Mouse (Mus musculus): ENCODE measurements around the gene Syt7. TPM values are rescaled to one million over a fixed set of nuclear protein-coding genes. Genes with fewer than 3 reads are reported as not detected.

Gene Syt7
- total RNA-seq, 2 experiments from 2014 or later = 315 to 321 TPM

DNA sequence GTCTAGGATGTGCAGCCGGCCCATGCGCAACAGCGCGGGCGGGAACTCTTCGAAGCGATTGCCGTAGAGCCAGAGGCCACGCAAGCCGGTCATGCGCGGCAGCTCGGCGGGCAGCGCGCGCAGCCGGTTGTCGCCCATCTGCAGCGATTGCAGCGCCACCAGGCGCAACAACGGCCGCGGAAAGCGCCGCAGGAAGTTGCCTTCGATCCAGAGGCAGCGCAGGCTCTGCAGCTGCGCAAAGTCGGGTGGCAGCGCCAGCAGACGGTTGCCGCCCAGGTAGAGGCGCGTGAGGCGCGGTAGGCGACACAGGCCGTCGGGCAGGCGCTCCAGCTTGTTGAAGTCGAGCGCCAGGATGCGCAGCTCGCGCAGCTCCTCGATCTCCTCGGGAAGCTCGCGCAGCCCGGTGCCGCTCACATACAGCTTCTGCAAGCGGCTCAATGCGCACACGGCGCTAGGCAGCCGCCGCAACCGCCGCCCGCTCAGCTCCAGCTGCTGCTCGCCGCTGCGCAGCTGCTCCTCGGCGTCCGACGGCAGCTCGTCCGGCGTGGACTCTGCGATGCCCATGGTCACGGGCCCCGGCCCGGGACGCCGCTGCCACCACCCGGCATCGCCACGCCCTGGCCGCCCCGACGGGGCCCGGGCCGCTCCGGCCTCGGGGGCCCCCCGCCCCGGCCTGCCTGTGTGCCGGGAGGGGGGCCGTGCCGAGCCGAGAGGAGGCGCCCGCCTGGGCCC is 68.0 kb downstream of the Syt7 start, which contains the start of gene Lrrc10b:
Gene Lrrc10b, minus strand, starts transcription at position 722 of the 732 bp plus-strand sequence.
- H3K4me3 ChIP-seq = peak within 1 kb of the TSS; percentile 60
- peak; percentile 52 to 70 for DNase-seq (ENCODE audit: low spot score in 2 of 2)
- peak within 1 kb of the TSS; percentile 87 for H3K27ac ChIP-seq

GRCm38 (mm10) chr19:10457484-10457800 is 68.6 kb downstream of the Syt7 start:
- peak in 1 of 2 experiments; percentile 76 for DNase-seq (ENCODE audit: low spot score in 2 of 2)
- Histone ChIP-seq H3K27ac (peak overlapping the region; percentile 87), H3K4me3 (peak overlapping the region; percentile 60)
- no peak for TF ChIP-seq CTCF (conservative IDR thresholded peaks at IDR 0.05)

More for the DNA sequence above, 68.0 kb downstream of the Syt7 start, which contains the start of gene Lrrc10b:
- TF ChIP-seq CTCF (conservative IDR thresholded peaks at IDR 0.05) = peak; percentile 63

DNA sequence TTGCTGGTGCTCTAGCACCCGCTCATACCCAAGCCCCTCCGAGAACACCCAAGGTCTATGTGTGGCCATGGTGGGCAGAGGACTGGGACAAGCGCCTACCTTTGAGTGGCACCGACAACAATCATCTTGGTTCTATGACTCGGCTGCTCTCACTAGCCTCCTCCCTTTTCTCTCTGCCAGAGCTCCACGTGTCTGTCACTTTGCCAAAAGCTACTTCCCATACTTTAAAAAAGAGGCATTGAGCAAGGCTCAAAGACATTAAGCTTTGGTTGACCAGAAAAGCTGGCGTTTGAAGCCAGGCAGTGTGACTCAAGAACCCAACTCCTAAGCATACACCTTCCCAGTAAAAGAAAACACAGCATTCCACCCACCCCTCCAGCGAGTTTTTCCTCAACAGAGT is 69.2 kb downstream of the Syt7 start:
- no peak for DNase-seq (ENCODE audit: low spot score in 2 of 2)
- H3K4me3 ChIP-seq = peak overlapping the region; percentile 60
- no peak for TF ChIP-seq CTCF (conservative IDR thresholded peaks at IDR 0.05)
- peak overlapping the region; percentile 87 for H3K27ac ChIP-seq

DNA sequence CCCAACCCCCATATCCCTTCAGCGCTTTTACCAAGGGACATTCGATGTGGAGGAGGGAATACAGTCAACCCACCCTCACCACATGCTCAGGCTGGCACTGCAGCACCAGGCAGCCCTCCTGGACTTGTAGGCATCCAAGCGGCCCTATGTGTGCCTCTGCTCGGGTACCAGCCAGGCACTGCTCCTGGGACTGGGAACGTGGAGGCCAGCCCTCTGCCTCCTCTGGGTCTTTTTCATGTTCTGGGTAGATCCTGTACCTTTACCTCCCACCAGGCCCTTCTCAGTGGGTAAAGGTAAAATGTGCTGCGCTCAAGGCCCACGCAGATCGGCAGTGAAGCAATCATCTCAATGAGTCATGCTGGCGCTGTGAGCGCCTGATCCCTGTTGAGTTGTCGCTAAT is 71.0 kb downstream of the Syt7 start:
- no peak for TF ChIP-seq CTCF (conservative IDR thresholded peaks at IDR 0.05)
- Histone ChIP-seq H3K27ac (peak overlapping the region; percentile 87), H3K4me3 (no peak overlapping the region)
- DNase-seq (ENCODE audit: low spot score in 2 of 2) = peak; percentile 49 to 71

- Histone ChIP-seq H3K4me3 (no peak overlapping the region), H3K27ac (no peak overlapping the region)
- no peak for DNase-seq (ENCODE audit: low spot score in 2 of 2)
- TF ChIP-seq CTCF (conservative IDR thresholded peaks at IDR 0.05) = no peak
These were observed 72.7 kb downstream of the Syt7 start for GRCm38 (mm10) chr19:10461584-10461983.

DNA sequence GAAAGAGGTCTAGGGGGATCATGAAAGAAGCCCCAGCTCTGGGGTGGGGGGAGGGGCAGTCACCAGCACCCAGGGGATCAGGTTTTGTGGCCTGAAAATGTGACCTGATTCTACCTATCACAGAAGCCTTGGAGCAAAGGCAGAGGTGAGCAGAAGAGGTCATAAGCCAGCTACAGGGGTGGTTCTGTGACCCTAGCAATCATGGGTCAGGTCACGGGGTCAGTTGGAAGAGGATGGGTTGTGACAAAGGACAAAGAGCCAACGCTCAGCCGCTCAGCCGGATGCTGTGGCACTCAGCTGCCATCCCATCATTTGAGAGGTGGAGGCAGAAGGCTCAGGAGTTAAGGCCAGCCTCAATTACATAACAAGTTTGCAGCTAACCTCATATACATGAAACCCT is 75.5 kb downstream of the Syt7 start:
- DNase-seq (ENCODE audit: low spot score in 2 of 2) = no peak
- no peak overlapping the region for H3K27ac ChIP-seq
- no peak overlapping the region for H3K4me3 ChIP-seq
- TF ChIP-seq CTCF (conservative IDR thresholded peaks at IDR 0.05) = no peak

- peak; percentile 60 for DNase-seq (ENCODE audit: low spot score in 2 of 2)
- TF ChIP-seq CTCF (conservative IDR thresholded peaks at IDR 0.05) = no peak
- H3K27ac ChIP-seq = peak overlapping the region; percentile 76
- H3K4me3 ChIP-seq = no peak overlapping the region
These were observed 80.3 kb downstream of the Syt7 start for GRCm38 (mm10) chr19:10469171-10469658.

GRCm38 (mm10) chr19:10472958-10473357 is 84.1 kb downstream of the Syt7 start:
- peak overlapping the region; percentile 53; the same call in 1 of the 2 replicates for H3K27ac ChIP-seq
- DNase-seq (ENCODE audit: low spot score in 2 of 2) = peak in 1 of 2 experiments; percentile 45
- H3K4me3 ChIP-seq = no peak overlapping the region
- no peak for TF ChIP-seq CTCF (conservative IDR thresholded peaks at IDR 0.05)

DNA sequence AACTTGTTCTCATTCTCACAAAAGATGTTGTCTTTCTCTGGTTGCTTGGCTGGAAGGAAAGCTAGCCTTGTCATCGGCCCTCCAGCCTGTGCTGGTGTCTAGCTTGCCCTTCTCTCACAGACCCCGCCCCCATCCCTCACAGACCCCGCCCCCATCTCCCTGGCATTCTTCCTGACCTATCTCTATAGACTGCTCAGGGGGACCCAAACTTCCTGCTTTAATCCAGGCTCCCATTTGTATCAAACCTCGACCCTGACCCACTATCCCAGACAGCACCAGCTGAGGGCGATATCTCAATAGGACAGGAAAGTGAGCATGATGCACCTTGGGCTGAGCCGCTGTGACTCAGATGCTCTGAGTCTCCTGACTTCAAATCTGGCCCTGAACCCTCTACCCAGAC is 84.9 kb downstream of the Syt7 start:
- no peak for DNase-seq (ENCODE audit: low spot score in 2 of 2)
- Histone ChIP-seq H3K4me3 (no peak overlapping the region), H3K27ac (no peak overlapping the region; the same call in 1 of the 2 replicates)
- no peak for TF ChIP-seq CTCF (conservative IDR thresholded peaks at IDR 0.05)

GRCm38 (mm10) chr19:10479541-10479940 is 90.7 kb downstream of the Syt7 start:
- no peak for DNase-seq (ENCODE audit: low spot score in 2 of 2)
- H3K4me3 ChIP-seq = no peak overlapping the region
- no peak for TF ChIP-seq CTCF (conservative IDR thresholded peaks at IDR 0.05)
- no peak overlapping the region for H3K27ac ChIP-seq

DNA sequence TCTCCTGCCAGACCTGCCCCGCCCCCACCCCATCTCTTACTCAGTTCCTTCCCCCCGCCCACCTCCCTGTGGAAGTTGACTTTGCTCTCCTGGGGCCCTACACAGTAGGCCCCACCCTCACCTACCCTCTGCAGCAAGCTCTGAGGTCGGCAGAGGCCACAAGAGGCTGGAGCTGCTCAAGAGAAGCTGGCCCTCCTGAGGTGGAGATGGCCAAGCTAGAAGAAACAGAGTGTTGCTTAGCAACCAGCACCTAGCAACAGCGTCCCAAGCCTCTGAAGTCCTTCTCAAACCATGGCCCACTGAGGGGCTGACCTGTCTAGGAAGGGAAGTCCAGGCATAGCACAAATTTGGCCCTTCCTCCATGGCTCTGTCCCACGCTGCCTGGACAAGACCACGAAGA is 93.8 kb downstream of the Syt7 start, which contains the start of gene Ppp1r32:
Gene Ppp1r32, minus strand, starts transcription at position 226 of the 400 bp plus-strand sequence.
- Histone ChIP-seq H3K4me3 (no peak within 1 kb of the TSS), H3K27ac (no peak within 1 kb of the TSS)
- no peak for DNase-seq (ENCODE audit: low spot score in 2 of 2)
- TF ChIP-seq CTCF (conservative IDR thresholded peaks at IDR 0.05) = no peak

GRCm38 (mm10) chr19:10486264-10486738 is 97.4 kb downstream of the Syt7 start:
- peak; percentile 93 for TF ChIP-seq CTCF (conservative IDR thresholded peaks at IDR 0.05)
- Histone ChIP-seq H3K4me3 (no peak overlapping the region), H3K27ac (no peak overlapping the region)
- peak; percentile 55 to 71 for DNase-seq (ENCODE audit: low spot score in 2 of 2)

- no peak overlapping the region for H3K4me3 ChIP-seq
- no peak overlapping the region for H3K27ac ChIP-seq
- no peak for DNase-seq (ENCODE audit: low spot score in 2 of 2)
- TF ChIP-seq CTCF (conservative IDR thresholded peaks at IDR 0.05) = no peak
These were observed 106.8 kb downstream of the Syt7 start for GRCm38 (mm10) chr19:10495670-10496069.

- no peak for TF ChIP-seq CTCF (conservative IDR thresholded peaks at IDR 0.05)
- Histone ChIP-seq H3K4me3 (no peak overlapping the region), H3K27ac (peak overlapping the region; percentile 51; the same call in 1 of the 2 replicates)
- DNase-seq (ENCODE audit: low spot score in 2 of 2) = no peak
These were observed 108.1 kb downstream of the Syt7 start for GRCm38 (mm10) chr19:10496976-10497375.
